Mouse (Mus musculus) frontal cortex, postnatal 36 days (tissue): ENCODE measurements around the gene Scrn3.

ENCODE experiments used
- DNase-seq, 2 experiments: peaks; one replicate each; pipeline ENCODE4 v3.0.0; 2022; ENCODE audit warnings: low spot score in 2 of 2

Gene Scrn3

GRCm38 (mm10) chr2:73385641-73386355 lies 73.4 kb downstream of the Scrn3 start:
- DNase-seq: no peak

GRCm38 (mm10) chr2:73386356-73387046 lies 74.1 kb downstream of the Scrn3 start, which contains the start of gene Gpr155:
TSS of gene Gpr155 (minus strand) at chr2:73386572.
- DNase-seq: peak; percentile 98
